Mouse (Mus musculus) embryonic facial prominence, embryonic 10.5 days (tissue): ENCODE measurements around the gene Ppp1cc. TPM values are rescaled to one million over a fixed set of nuclear protein-coding genes. Genes with fewer than 3 reads are reported as not detected.
"Not testable (repeated sequence)": the region's sequence is repeated elsewhere in the genome, so short reads cannot be mapped to it uniquely, and the experiment has no call there.

Source experiments
- DNase-seq: peaks from one replicate; pipeline ENCODE4 v3.0.0-alpha.2; 2017; ENCODE audit warnings: low spot score
- H3K27ac ChIP-seq: fragments of 300-500 bp; sonication (generic); replicated peaks from 2 replicates; pipeline ENCODE4 v1.5.1; 2016; ENCODE audit warnings: mild to moderate bottlenecking
- H3K27me3 ChIP-seq: fragments of 300-500 bp; sonication (generic); replicated peaks from 2 replicates; pipeline ENCODE4 v1.6.1; 2016; ENCODE audit warnings: low read depth, mild to moderate bottlenecking; ENCODE audit not compliant: poor library complexity, severe bottlenecking
- H3K36me3 ChIP-seq: fragments of 300-500 bp; sonication (generic); replicated peaks from 2 replicates; pipeline ENCODE4 v1.6.1; 2016; ENCODE audit warnings: mild to moderate bottlenecking, moderate library complexity
- H3K4me1 ChIP-seq: fragments of 300-500 bp; sonication (generic); 2 replicates; pipeline ENCODE4 v1.6.1; 2016
- H3K4me3 ChIP-seq: fragments of 300-500 bp; sonication (generic); 2 replicates; pipeline ENCODE4 v1.5.1; 2016; ENCODE audit warnings: mild to moderate bottlenecking, moderate library complexity
- H3K9me3 ChIP-seq: fragments of 300-500 bp; sonication (generic); 2 replicates; pipeline ENCODE4 v1.6.1; 2016; ENCODE audit warnings: mild to moderate bottlenecking
- WGBS: fragments of 180-500 bp; shearing (Covaris S2); methylation state at CpG from one replicate; pipeline ENCODE4 v1.1.7; 2016; 5-methylcytosine and 5-hydroxymethylcytosine counted together
- polyA plus RNA-seq: library from polyadenylated mRNA; unstranded; fragments of >200 nt; fragmentation: Nextera tagmentation; extraction: Ambion mirVana; gene quantifications from 2 replicates; pipeline ENCODE4 v1.2.1, GENCODE M21; 2016

The Ppp1cc gene
- polyA plus RNA-seq, 1 experiment from 2014 or later = 296 TPM

- peak; percentile 72 for DNase-seq
- 53% methylated on average over 8 of the region's 8 CpGs for WGBS
- H3K4me3 ChIP-seq = no peak overlapping the region
Measured at GRCm38 (mm10) chr5:122142230-122142992, 15.7 kb upstream of the Ppp1cc start.

GRCm38 (mm10) chr5:122143543-122143942 is 14.5 kb upstream of the Ppp1cc start:
- DNase-seq = no peak
- WGBS = 89% methylated on average over 15 of the region's 15 CpGs
- no peaks in the 10 kb centered on the region for H3K36me3 ChIP-seq
- no peaks in the 10 kb centered on the region for H3K9me3 ChIP-seq
- H3K4me1 ChIP-seq = peaks cover 28% of the 10 kb centered on the region
- no peaks in the 10 kb centered on the region for H3K27me3 ChIP-seq
- no peak overlapping the region for H3K27ac ChIP-seq
- H3K4me3 ChIP-seq = no peak overlapping the region

More at GRCm38 (mm10) chr5:122142230-122142992, 15.7 kb upstream of the Ppp1cc start:
- H3K27me3 ChIP-seq = no peaks in the 10 kb centered on the region
- H3K27ac ChIP-seq = no peak overlapping the region
- H3K9me3 ChIP-seq = no peaks in the 10 kb centered on the region
- H3K4me1 ChIP-seq = peaks cover 20% of the 10 kb centered on the region
- no peaks in the 10 kb centered on the region for H3K36me3 ChIP-seq

GRCm38 (mm10) chr5:122144825-122145224 is 13.3 kb upstream of the Ppp1cc start:
- Histone ChIP-seq H3K27ac (0 out of 2 replicates have a peak overlapping the region, but pooled peaks have one; percentile 80), H3K9me3 (no peaks in the 10 kb centered on the region), H3K4me3 (no peak overlapping the region), H3K27me3 (no peaks in the 10 kb centered on the region), H3K4me1 (peaks cover 28% of the 10 kb centered on the region), H3K36me3 (no peaks in the 10 kb centered on the region)
- DNase-seq = no peak
- WGBS = 92% methylated on average over 4 of the region's 4 CpGs

GRCm38 (mm10) chr5:122145381-122146055 is 12.6 kb upstream of the Ppp1cc start:
- no peaks in the 10 kb centered on the region for H3K9me3 ChIP-seq
- no peaks in the 10 kb centered on the region for H3K27me3 ChIP-seq
- WGBS = 63% methylated on average over 15 of the region's 15 CpGs
- peaks cover 28% of the 10 kb centered on the region for H3K4me1 ChIP-seq
- H3K27ac ChIP-seq = peak overlapping the region; percentile 80
- peak overlapping the region; percentile 31 for H3K4me3 ChIP-seq
- DNase-seq = peak; percentile 61
- H3K36me3 ChIP-seq = no peaks in the 10 kb centered on the region

GRCm38 (mm10) chr5:122146056-122146580 is 12.0 kb upstream of the Ppp1cc start:
- H3K36me3 ChIP-seq = no peaks in the 10 kb centered on the region
- peak overlapping the region; percentile 31 for H3K4me3 ChIP-seq
- H3K27me3 ChIP-seq = no peaks in the 10 kb centered on the region
- 47% methylated on average over 10 of the region's 10 CpGs for WGBS
- peak; percentile 68 for DNase-seq
- peak overlapping the region; percentile 80 for H3K27ac ChIP-seq
- no peaks in the 10 kb centered on the region for H3K9me3 ChIP-seq
- H3K4me1 ChIP-seq = peaks cover 30% of the 10 kb centered on the region

GRCm38 (mm10) chr5:122146609-122147008 is 11.5 kb upstream of the Ppp1cc start:
- no peak for DNase-seq
- peaks cover 35% of the 10 kb centered on the region for H3K4me1 ChIP-seq
- H3K27me3 ChIP-seq = no peaks in the 10 kb centered on the region
- peak overlapping the region; percentile 80 for H3K27ac ChIP-seq
- no peaks in the 10 kb centered on the region for H3K36me3 ChIP-seq
- no peaks in the 10 kb centered on the region for H3K9me3 ChIP-seq
- H3K4me3 ChIP-seq = no peak overlapping the region

- no peaks in the 10 kb centered on the region for H3K27me3 ChIP-seq
- 48% methylated on average over 1 of the region's 1 CpGs for WGBS
- no peak for DNase-seq
- H3K9me3 ChIP-seq = no peaks in the 10 kb centered on the region
- no peak overlapping the region for H3K4me3 ChIP-seq
- H3K4me1 ChIP-seq = peaks cover 35% of the 10 kb centered on the region
- H3K36me3 ChIP-seq = no peaks in the 10 kb centered on the region
- no peak overlapping the region for H3K27ac ChIP-seq
Measured at GRCm38 (mm10) chr5:122148107-122148506, 10.0 kb upstream of the Ppp1cc start.

GRCm38 (mm10) chr5:122149259-122149658 is 8.8 kb upstream of the Ppp1cc start:
- no peak for DNase-seq
- H3K9me3 ChIP-seq = no peaks in the 10 kb centered on the region
- no peak overlapping the region for H3K4me3 ChIP-seq
- WGBS = 53% methylated on average over 4 of the region's 4 CpGs
- H3K4me1 ChIP-seq = peaks cover 43% of the 10 kb centered on the region
- no peaks in the 10 kb centered on the region for H3K27me3 ChIP-seq
- H3K27ac ChIP-seq = no peak overlapping the region
- no peaks in the 10 kb centered on the region for H3K36me3 ChIP-seq

- not testable (repeated sequence) for H3K9me3 ChIP-seq, H3K27ac ChIP-seq, DNase-seq, H3K27me3 ChIP-seq, H3K4me3 ChIP-seq, H3K36me3 ChIP-seq
- peaks cover 47% of the 10 kb centered on the region for H3K4me1 ChIP-seq
- 91% methylated on average over 5 of the region's 5 CpGs for WGBS
Measured at GRCm38 (mm10) chr5:122152508-122152907, 5.6 kb upstream of the Ppp1cc start.

GRCm38 (mm10) chr5:122154006-122154405 is 4.1 kb upstream of the Ppp1cc start:
- no peaks in the 10 kb centered on the region for H3K36me3 ChIP-seq
- peaks cover 40% of the 10 kb centered on the region for H3K4me1 ChIP-seq
- H3K4me3 ChIP-seq = peak overlapping the region; percentile 18; the same call in 1 of the 2 replicates
- no peak overlapping the region for H3K27ac ChIP-seq
- 26% methylated on average over 13 of the region's 14 CpGs for WGBS
- DNase-seq = peak; percentile 52
- H3K9me3 ChIP-seq = no peaks in the 10 kb centered on the region
- peaks cover 7% of the 10 kb centered on the region; the same call in 1 of the 2 replicates for H3K27me3 ChIP-seq

- H3K9me3 ChIP-seq = no peaks in the 10 kb centered on the region
- peaks cover 7% of the 10 kb centered on the region; the same call in 1 of the 2 replicates for H3K27me3 ChIP-seq
- WGBS = 70% methylated on average over 3 of the region's 3 CpGs
- H3K4me3 ChIP-seq = no peak overlapping the region
- no peak overlapping the region for H3K27ac ChIP-seq
- peaks cover 7% of the 10 kb centered on the region for H3K36me3 ChIP-seq
- no peak for DNase-seq
- H3K4me1 ChIP-seq = peaks cover 44% of the 10 kb centered on the region
Measured at GRCm38 (mm10) chr5:122154782-122155181, 3.3 kb upstream of the Ppp1cc start.

- no peak for DNase-seq
Measured at GRCm38 (mm10) chr5:122155613-122156012, 2.5 kb upstream of the Ppp1cc start.

More at GRCm38 (mm10) chr5:122155613-122156012, 2.5 kb upstream of the Ppp1cc start:
- peaks cover 52% of the 10 kb centered on the region for H3K4me1 ChIP-seq
- H3K9me3 ChIP-seq = no peaks in the 10 kb centered on the region
- H3K27ac ChIP-seq = no peak overlapping the region
- H3K27me3 ChIP-seq = peaks cover 7% of the 10 kb centered on the region; the same call in 1 of the 2 replicates
- no peak overlapping the region for H3K4me3 ChIP-seq
- H3K36me3 ChIP-seq = peaks cover 15% of the 10 kb centered on the region
